Mouse (Mus musculus) midbrain, embryonic 15.5 days (tissue): ENCODE results near the gene Thoc5. TPM values are rescaled to one million over a fixed set of nuclear protein-coding genes. Genes with fewer than 3 reads are reported as not detected.

ENCODE experiments used
- ATAC-seq: fragments of 200-750 bp; cut with Nextera tagmentation; replicated peaks from 2 replicates; pipeline ENCODE4 v1.8.0; 2017; ENCODE audit warnings: moderate TSS enrichment
- H3K27ac ChIP-seq: fragments of 300-500 bp; sonication (generic); 2 replicates; pipeline ENCODE4 v1.5.1; 2015; ENCODE audit warnings: mild to moderate bottlenecking, inconsistent platforms
- H3K27me3 ChIP-seq: fragments of 300-500 bp; sonication (generic); replicated peaks from 2 replicates; pipeline ENCODE4 v1.6.1; 2015; ENCODE audit warnings: inconsistent platforms
- H3K36me3 ChIP-seq: fragments of 300-500 bp; sonication (generic); replicated peaks from 2 replicates; pipeline ENCODE4 v1.6.1; 2015; ENCODE audit warnings: inconsistent platforms
- H3K4me1 ChIP-seq: fragments of 300-500 bp; sonication (generic); 2 replicates; pipeline ENCODE4 v1.6.1; 2015; ENCODE audit warnings: inconsistent platforms
- H3K4me2 ChIP-seq: fragments of 300-500 bp; sonication (generic); 2 replicates; pipeline ENCODE4 v1.6.1; 2015; ENCODE audit warnings: inconsistent platforms, mild to moderate bottlenecking, moderate library complexity
- H3K4me3 ChIP-seq: fragments of 300-500 bp; sonication (generic); 2 replicates; pipeline ENCODE4 v1.5.1; 2015; ENCODE audit warnings: mild to moderate bottlenecking, inconsistent platforms
- H3K9ac ChIP-seq: fragments of 300-500 bp; sonication (generic); 2 replicates; pipeline ENCODE4 v1.6.1; 2015; ENCODE audit warnings: mild to moderate bottlenecking, inconsistent platforms
- H3K9me3 ChIP-seq: fragments of 300-500 bp; sonication (generic); 2 replicates; pipeline ENCODE4 v1.6.1; 2016; ENCODE audit warnings: inconsistent platforms
- WGBS: fragments of 180-500 bp; shearing (Covaris S2); methylation state at CpG from one replicate; pipeline ENCODE4 v1.1.7; 2015; ENCODE audit warnings: mixed read lengths; 5-methylcytosine and 5-hydroxymethylcytosine counted together
- polyA plus RNA-seq: library from polyadenylated mRNA; unstranded; fragments of >200 nt; fragmentation: Nextera tagmentation; extraction: Ambion mirVana; gene quantifications from 2 replicates; pipeline ENCODE4 v1.2.1, GENCODE M21; 2015

The Thoc5 gene
- polyA plus RNA-seq, 1 experiment from 2014 or later: 59.7 TPM

GRCm38 (mm10) chr11:4927224-4927623, 32.1 kb downstream of the Thoc5 start:
- 85% methylated on average over 3 of the region's 3 CpGs for WGBS
- Histone ChIP-seq H3K36me3 (peaks cover 49% of the 10 kb centered on the region), H3K27ac (no peak overlapping the region), H3K9me3 (no peaks in the 10 kb centered on the region), H3K4me2 (no peak overlapping the region), H3K9ac (no peak overlapping the region), H3K4me3 (no peak overlapping the region), H3K4me1 (peaks cover 8% of the 10 kb centered on the region), H3K27me3 (no peaks in the 10 kb centered on the region)
- no peak for ATAC-seq

DNA sequence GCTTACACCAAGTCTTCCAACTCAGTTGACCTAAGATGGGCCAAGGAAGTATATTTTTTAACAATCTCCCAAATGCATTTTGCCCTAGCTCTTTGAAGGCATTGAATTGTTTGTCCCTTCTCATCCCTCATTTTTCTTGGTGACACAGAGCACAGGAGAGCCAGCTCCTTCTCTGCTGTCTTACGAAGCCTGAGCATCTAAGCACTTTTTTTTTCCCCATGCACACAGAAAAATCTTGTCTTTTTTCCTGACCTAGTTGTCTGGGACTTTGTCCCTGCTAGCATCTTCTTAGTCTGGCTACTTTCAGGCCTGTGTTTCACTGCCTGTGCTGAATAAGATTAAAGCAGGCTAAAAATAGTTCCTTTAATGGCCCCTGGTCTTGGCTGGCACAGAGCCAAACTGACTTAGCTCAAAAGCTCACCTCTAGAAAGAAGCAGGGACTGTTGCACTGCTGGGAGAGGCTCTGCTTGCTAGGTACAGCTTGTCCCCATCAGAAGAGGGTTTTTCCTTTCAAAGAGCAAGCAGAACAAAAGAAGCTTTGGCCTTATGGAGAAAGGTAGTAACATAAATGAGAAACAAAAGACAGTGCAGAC, 36.0 kb downstream of the Thoc5 start:
- Histone ChIP-seq H3K9me3 (no peaks in the 10 kb centered on the region), H3K4me2 (no peak overlapping the region), H3K36me3 (peaks cover 29% of the 10 kb centered on the region; the same call in 1 of the 2 replicates), H3K27ac (peak overlapping the region; percentile 59), H3K4me1 (peaks cover 8% of the 10 kb centered on the region), H3K9ac (no peak overlapping the region), H3K4me3 (no peak overlapping the region), H3K27me3 (no peaks in the 10 kb centered on the region)
- WGBS: 47% methylated on average over 1 of the region's 1 CpGs
- 0 out of 2 replicates have a peak, but pooled peaks have one; percentile 54 for ATAC-seq

GRCm38 (mm10) chr11:4936243-4936642, 41.1 kb downstream of the Thoc5 start:
- no peaks in the 10 kb centered on the region for H3K9me3 ChIP-seq

DNA sequence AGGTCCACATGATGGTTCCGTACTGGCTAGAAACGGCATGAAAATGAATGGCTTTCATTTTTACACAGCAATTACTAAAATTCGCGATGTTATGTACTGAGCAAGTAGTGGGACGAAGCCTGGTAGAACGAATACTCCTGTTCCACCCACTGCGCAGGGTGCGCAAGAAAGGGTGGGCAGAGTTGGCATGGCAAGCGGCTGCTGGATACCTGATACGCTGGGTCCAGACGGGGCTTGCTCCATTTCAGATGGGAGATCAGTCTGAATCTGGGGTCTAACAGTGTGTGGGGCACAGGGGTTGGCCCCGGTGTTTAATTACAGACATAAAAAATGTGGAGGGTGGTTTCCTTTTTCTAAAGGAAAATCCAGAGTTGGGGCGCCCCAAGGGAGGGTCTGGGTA, 51.4 kb downstream of the Thoc5 start:
- 41% methylated on average over 13 of the region's 13 CpGs for WGBS
- H3K27ac ChIP-seq: peak overlapping the region; percentile 92
- ATAC-seq: peak; percentile 54
- peaks cover 54% of the 10 kb centered on the region for H3K27me3 ChIP-seq
- H3K9me3 ChIP-seq: no peaks in the 10 kb centered on the region
- H3K4me2 ChIP-seq: peak overlapping the region; percentile 91
- peak overlapping the region; percentile 75; the same call in 1 of the 2 replicates for H3K9ac ChIP-seq
- H3K4me1 ChIP-seq: peaks cover 30% of the 10 kb centered on the region
- H3K4me3 ChIP-seq: peak overlapping the region; percentile 71
- H3K36me3 ChIP-seq: no peaks in the 10 kb centered on the region

More at GRCm38 (mm10) chr11:4936243-4936642, 41.1 kb downstream of the Thoc5 start:
- WGBS: 82% methylated on average over 5 of the region's 5 CpGs
- Histone ChIP-seq H3K27me3 (no peaks in the 10 kb centered on the region), H3K9ac (no peak overlapping the region), H3K4me2 (no peak overlapping the region), H3K27ac (no peak overlapping the region), H3K4me1 (peaks cover under 1% of the 10 kb centered on the region; the same call in 1 of the 2 replicates), H3K36me3 (no peaks in the 10 kb centered on the region), H3K4me3 (no peak overlapping the region)
- no peak for ATAC-seq

DNA sequence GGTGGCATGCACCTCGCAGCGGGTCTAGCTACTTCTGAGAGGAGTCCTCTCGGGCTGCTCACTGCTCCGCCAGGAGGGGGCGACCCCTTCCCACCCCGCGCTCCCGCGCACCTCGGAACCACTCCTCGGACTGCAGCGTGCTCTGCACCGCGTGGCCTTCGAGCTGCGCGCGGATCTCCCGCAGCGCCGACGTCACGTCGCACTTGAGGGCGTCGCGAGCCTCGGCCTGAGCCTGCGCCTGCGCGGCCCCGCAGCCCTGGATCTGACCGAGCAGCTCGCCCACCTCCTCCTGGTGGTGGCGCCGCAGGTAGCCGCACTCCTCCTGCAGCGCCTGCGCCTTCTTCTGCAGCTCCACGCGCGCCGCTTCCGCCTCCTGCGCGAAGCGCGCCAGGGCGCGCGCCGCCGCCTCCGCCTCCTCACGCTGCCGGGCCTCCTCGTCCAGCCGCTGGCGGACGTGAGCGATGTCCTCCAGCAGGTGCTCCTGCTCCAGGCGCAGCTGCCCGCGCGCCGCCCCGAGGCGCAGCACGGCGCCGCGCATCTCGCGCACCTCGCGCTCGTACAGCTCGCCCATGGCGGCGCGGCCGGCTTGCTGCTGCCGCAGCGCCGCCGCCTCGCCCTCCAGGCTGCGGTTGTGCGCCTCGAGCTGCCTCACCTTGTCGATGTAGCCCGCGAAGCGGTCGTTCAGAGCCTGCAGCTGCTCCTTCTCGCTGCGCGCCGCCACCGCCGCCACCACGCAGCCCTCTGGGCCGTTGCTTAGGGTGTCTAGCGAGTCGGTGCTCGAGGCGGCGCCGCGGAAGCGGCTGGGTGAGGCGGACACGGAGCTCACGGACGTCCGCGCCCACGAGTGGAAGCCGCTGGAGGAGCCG, 52.1 kb downstream of the Thoc5 start:
- Histone ChIP-seq H3K4me1 (peaks cover 30% of the 10 kb centered on the region), H3K9ac (peak overlapping the region; percentile 75), H3K27me3 (peaks cover 59% of the 10 kb centered on the region), H3K4me3 (peak overlapping the region; percentile 71), H3K4me2 (peak overlapping the region; percentile 91), H3K9me3 (no peaks in the 10 kb centered on the region), H3K27ac (peak overlapping the region; percentile 92), H3K36me3 (no peaks in the 10 kb centered on the region)
- peak; percentile 94 for ATAC-seq
- under 1% methylated on average over 120 of the region's 120 CpGs for WGBS

DNA sequence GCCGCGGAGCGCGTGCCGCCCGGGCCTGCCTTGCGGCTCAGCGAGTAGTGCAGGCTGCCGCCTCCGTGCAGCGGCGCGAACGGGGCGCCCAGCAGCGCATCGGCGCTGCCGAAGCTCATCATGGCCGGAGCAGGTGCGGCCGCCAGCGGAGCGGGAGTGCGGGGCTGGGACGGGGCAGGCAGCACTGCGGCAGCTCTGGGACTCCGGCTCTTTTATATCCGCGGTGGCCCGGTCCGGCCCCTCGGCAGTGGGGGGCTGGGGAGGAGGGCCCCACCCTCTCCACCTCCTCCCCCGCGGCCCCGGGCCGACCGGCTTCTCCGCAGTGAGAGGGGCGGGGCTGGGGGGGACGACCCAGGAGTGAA, 52.7 kb downstream of the Thoc5 start, which contains the start of gene Nefh:
Gene Nefh, minus strand, starts transcription at position 252 of the 362 bp plus-strand sequence.
- Histone ChIP-seq H3K27ac (peak within 1 kb of the TSS; percentile 92), H3K27me3 (peaks cover 65% of the 10 kb centered on the region), H3K9me3 (no peaks in the 10 kb centered on the region), H3K36me3 (no peaks in the 10 kb centered on the region), H3K4me3 (peak within 1 kb of the TSS; percentile 71), H3K9ac (peak within 1 kb of the TSS; percentile 75), H3K4me2 (peak within 1 kb of the TSS; percentile 91), H3K4me1 (peaks cover 30% of the 10 kb centered on the region)
- ATAC-seq: peak; percentile 60
- WGBS: under 1% methylated on average over 41 of the region's 41 CpGs

DNA sequence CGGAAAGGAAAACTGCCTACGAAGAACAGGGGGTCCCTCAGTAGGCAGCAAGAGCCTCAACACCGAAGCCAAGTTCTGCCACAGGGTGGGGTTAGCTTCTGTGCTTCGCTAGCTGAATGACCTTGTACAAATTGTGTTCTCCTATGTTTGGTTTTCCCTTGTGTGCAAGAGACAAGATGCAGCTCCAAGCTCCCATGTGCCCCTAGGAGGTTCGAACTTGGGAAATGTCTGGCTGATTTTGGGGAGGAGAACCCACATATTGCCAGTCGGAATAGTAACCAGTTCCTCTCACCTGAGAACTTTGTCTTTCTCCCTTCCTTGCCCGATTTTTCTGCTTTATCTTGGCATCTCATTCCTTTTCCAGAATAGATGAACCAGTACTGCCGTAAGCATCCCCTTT, 53.7 kb downstream of the Thoc5 start:
- H3K4me3 ChIP-seq: peak overlapping the region; percentile 71
- no peak overlapping the region for H3K27ac ChIP-seq
- H3K9me3 ChIP-seq: no peaks in the 10 kb centered on the region
- H3K4me2 ChIP-seq: peak overlapping the region; percentile 91
- H3K4me1 ChIP-seq: peaks cover 37% of the 10 kb centered on the region
- WGBS: 33% methylated on average over 8 of the region's 8 CpGs
- H3K36me3 ChIP-seq: no peaks in the 10 kb centered on the region
- H3K27me3 ChIP-seq: peaks cover 73% of the 10 kb centered on the region
- ATAC-seq: no peak
- peak overlapping the region; percentile 75 for H3K9ac ChIP-seq

- peaks cover 73% of the 10 kb centered on the region for H3K27me3 ChIP-seq
- H3K4me3 ChIP-seq: peak overlapping the region; percentile 71
- H3K9me3 ChIP-seq: no peaks in the 10 kb centered on the region
- H3K4me2 ChIP-seq: peak overlapping the region; percentile 91
- no peak for ATAC-seq
- H3K27ac ChIP-seq: no peak overlapping the region
- H3K4me1 ChIP-seq: peaks cover 40% of the 10 kb centered on the region
- WGBS: 5% methylated on average over 23 of the region's 23 CpGs
- no peaks in the 10 kb centered on the region for H3K36me3 ChIP-seq
- H3K9ac ChIP-seq: peak overlapping the region; percentile 19; the same call in 1 of the 2 replicates
These were observed 54.3 kb downstream of the Thoc5 start for GRCm38 (mm10) chr11:4949256-4950044.

GRCm38 (mm10) chr11:4953401-4953800, 58.3 kb downstream of the Thoc5 start:
- H3K9me3 ChIP-seq: no peaks in the 10 kb centered on the region
- H3K4me2 ChIP-seq: no peak overlapping the region
- no peak overlapping the region for H3K27ac ChIP-seq
- H3K9ac ChIP-seq: no peak overlapping the region
- WGBS: 1% methylated on average over 5 of the region's 6 CpGs
- H3K4me1 ChIP-seq: peaks cover 28% of the 10 kb centered on the region
- no peak for ATAC-seq
- no peak overlapping the region for H3K4me3 ChIP-seq
- H3K36me3 ChIP-seq: no peaks in the 10 kb centered on the region
- H3K27me3 ChIP-seq: peaks cover 48% of the 10 kb centered on the region

DNA sequence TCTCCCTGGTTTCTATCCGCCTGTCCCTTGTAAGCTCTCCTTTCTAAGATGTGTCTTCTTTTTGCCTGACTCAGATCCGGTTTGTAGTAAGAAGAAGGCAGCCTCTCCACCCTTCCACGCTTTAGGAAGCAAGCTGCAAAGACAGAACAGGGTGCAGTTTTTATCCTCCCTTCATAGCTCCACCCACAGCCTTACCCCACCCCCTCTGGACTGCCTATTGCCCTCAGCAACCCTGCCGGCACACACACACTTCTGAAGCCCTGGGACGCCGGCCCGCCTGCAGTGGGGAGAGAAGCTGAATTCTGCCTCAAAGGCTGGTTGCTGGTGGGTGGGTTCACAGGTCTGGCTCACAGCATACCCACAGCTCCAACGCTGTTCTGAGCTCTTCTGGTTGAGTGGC, 58.8 kb downstream of the Thoc5 start:
- Histone ChIP-seq H3K4me1 (peaks cover 23% of the 10 kb centered on the region), H3K9ac (no peak overlapping the region), H3K4me2 (0 out of 2 replicates have a peak overlapping the region, but pooled peaks have one; percentile 2), H3K36me3 (no peaks in the 10 kb centered on the region), H3K27me3 (peaks cover 44% of the 10 kb centered on the region), H3K4me3 (no peak overlapping the region), H3K9me3 (no peaks in the 10 kb centered on the region), H3K27ac (no peak overlapping the region)
- WGBS: 2% methylated on average over 8 of the region's 8 CpGs
- no peak for ATAC-seq

GRCm38 (mm10) chr11:4963099-4963808, 68.1 kb downstream of the Thoc5 start:
- Histone ChIP-seq H3K4me1 (peaks cover 3% of the 10 kb centered on the region; the same call in 1 of the 2 replicates), H3K27ac (no peak overlapping the region), H3K9me3 (no peaks in the 10 kb centered on the region), H3K4me3 (no peak overlapping the region), H3K9ac (no peak overlapping the region), H3K27me3 (no peaks in the 10 kb centered on the region), H3K36me3 (no peaks in the 10 kb centered on the region), H3K4me2 (no peak overlapping the region)
- ATAC-seq: no peak
- 54% methylated on average over 6 of the region's 6 CpGs for WGBS
